Mouse (Mus musculus) hematopoietic multipotent progenitor cell, adult 10-12 weeks (in vitro differentiated cells): ENCODE measurements around the gene Aldh8a1. TPM values are rescaled to one million over a fixed set of nuclear protein-coding genes. Genes with fewer than 3 reads are reported as not detected.

Experiments used
- polyA plus RNA-seq: library from polyadenylated mRNA; stranded (reverse); fragments of >175 nt; gene quantifications from 2 replicates; pipeline ENCODE4 v1.2.3, GENCODE M21; 2012; ENCODE audit warnings: low replicate concordance

Gene Aldh8a1
- not detected in 2 replicates for polyA plus RNA-seq

GRCm38 (mm10) chr10:21376682-21377473 is at the start of gene Aldh8a1:
Gene Aldh8a1, plus strand, starts transcription at chr10:21377291.

Other genes starting within 250 kb of the Aldh8a1 start
- gene Myb, start 216.3 kb upstream of the Aldh8a1 start, polyA plus RNA-seq = 4.5 and 8.2 TPM in 2 replicates
- gene Hbs1l, start 81.3 kb upstream of the Aldh8a1 start, polyA plus RNA-seq = 12.5 and 36.1 TPM in 2 replicates
- not detected in 2 replicates for gene 1700020N01Rik, start 215.9 kb downstream of the Aldh8a1 start, polyA plus RNA-seq